Mouse (Mus musculus) cortical plate, adult 2 months (tissue): ENCODE data around the gene Adamts7.

ENCODE experiments used
- CTCF ChIP-seq: fragments of 200-500 bp; IDR thresholded peaks from 2 replicates; pipeline ENCODE4 v1.5.1; 2011; ENCODE audit warnings: mild to moderate bottlenecking, control low read depth, low read length; ENCODE audit not compliant: insufficient read depth; ENCODE audit errors: extremely low read depth
- POLR2A ChIP-seq: fragments of 200-500 bp; IDR thresholded peaks from 2 replicates; pipeline ENCODE4 v1.6.1; 2011; ENCODE audit warnings: mild to moderate bottlenecking, low read length, control low read depth; ENCODE audit not compliant: insufficient read depth; ENCODE audit errors: extremely low read depth

- TF ChIP-seq POLR2A (peak; percentile 67; the same call in 1 of the 2 replicates), CTCF (no peak)
Measured at GRCm38 (mm10) chr9:90114567-90115307, 48.1 kb upstream of the Adamts7 start, which contains the start of gene Morf4l1.
